Mouse (Mus musculus) hindbrain, embryonic 14.5 days (tissue): ENCODE results near the gene Znrf3. TPM values are rescaled to one million over a fixed set of nuclear protein-coding genes. Genes with fewer than 3 reads are reported as not detected.

ENCODE experiments used
- ATAC-seq: fragments of 200-750 bp; cut with Nextera tagmentation; 2 replicates; pipeline ENCODE4 v1.8.0; 2017; ENCODE audit warnings: moderate number of reproducible peaks, mild to moderate bottlenecking, moderate TSS enrichment, moderate library complexity; ENCODE audit not compliant: low FRiP score
- DNase-seq: peaks from one replicate; pipeline ENCODE4 v3.0.0-alpha.2; 2015; ENCODE audit warnings: low spot score
- H3K27ac ChIP-seq: fragments of 300-500 bp; sonication (generic); 2 replicates; pipeline ENCODE4 v1.5.1; 2014; ENCODE audit warnings: mild to moderate bottlenecking, moderate library complexity
- H3K27me3 ChIP-seq: fragments of 300-500 bp; sonication (generic); 2 replicates; pipeline ENCODE4 v1.6.1; 2014; ENCODE audit warnings: mild to moderate bottlenecking, low read length, mixed read lengths; ENCODE audit not compliant: control insufficient read depth, insufficient read depth
- H3K36me3 ChIP-seq: fragments of 300-500 bp; sonication (generic); replicated peaks from 2 replicates; pipeline ENCODE4 v1.6.1; 2014; ENCODE audit not compliant: control insufficient read depth, insufficient read depth
- H3K4me1 ChIP-seq: fragments of 300-500 bp; sonication (generic); replicated peaks from 2 replicates; pipeline ENCODE4 v1.6.1; 2014; ENCODE audit warnings: antibody characterized with exemption, low read length, mixed read lengths; ENCODE audit not compliant: control insufficient read depth, insufficient read depth
- H3K4me2 ChIP-seq: fragments of 300-500 bp; sonication (generic); replicated peaks from 2 replicates; pipeline ENCODE4 v1.6.1; 2014; ENCODE audit warnings: mild to moderate bottlenecking, moderate library complexity
- H3K4me3 ChIP-seq: fragments of 300-500 bp; sonication (generic); replicated peaks from 2 replicates; pipeline ENCODE4 v1.5.1; 2014; ENCODE audit warnings: mild to moderate bottlenecking, low read length
- H3K9ac ChIP-seq: fragments of 300-500 bp; sonication (generic); 2 replicates; pipeline ENCODE4 v1.6.1; 2014
- H3K9me3 ChIP-seq: fragments of 300-500 bp; sonication (generic); 2 replicates; pipeline ENCODE4 v1.6.1; 2016; ENCODE audit warnings: low read length; ENCODE audit not compliant: control insufficient read depth
- whole genome bisulfite sequencing: fragments of 180-500 bp; shearing (Covaris S2); extraction: QIAGEN DNeasy Blood & Tissue Kit; methylation state at CpG from one replicate; pipeline ENCODE4 v1.1.7; 2014; 5-methylcytosine and 5-hydroxymethylcytosine counted together
- polyA plus RNA-seq: library from polyadenylated mRNA; unstranded; fragments of >200 nt; fragmentation: Nextera tagmentation; extraction: Ambion mirVana; gene quantifications from 2 replicates; pipeline ENCODE4 v1.2.1, GENCODE M21; 2014

The Znrf3 gene
- polyA plus RNA-seq, 1 experiment from 2014 or later: 7.6 TPM

- Histone ChIP-seq H3K4me2 (no peak overlapping the region), H3K9me3 (no peaks in the 10 kb centered on the region), H3K4me1 (no peaks in the 10 kb centered on the region), H3K4me3 (no peak overlapping the region), H3K36me3 (no peaks in the 10 kb centered on the region), H3K27ac (no peak overlapping the region), H3K27me3 (no peaks in the 10 kb centered on the region), H3K9ac (no peak overlapping the region)
- no peak for ATAC-seq
- 81% methylated on average over 10 of the region's 10 CpGs for WGBS
- no peak for DNase-seq
These were observed 75.5 kb downstream of the Znrf3 start for GRCm38 (mm10) chr11:5369176-5369575.

GRCm38 (mm10) chr11:5368492-5368891 lies 76.2 kb downstream of the Znrf3 start:
- no peaks in the 10 kb centered on the region for H3K9me3 ChIP-seq
- no peak overlapping the region for H3K27ac ChIP-seq
- no peak overlapping the region for H3K9ac ChIP-seq
- DNase-seq (no peak), ATAC-seq (no peak)
- no peak overlapping the region for H3K4me3 ChIP-seq
- no peak overlapping the region for H3K4me2 ChIP-seq
- no peaks in the 10 kb centered on the region for H3K27me3 ChIP-seq
- no peaks in the 10 kb centered on the region for H3K4me1 ChIP-seq
- no peaks in the 10 kb centered on the region for H3K36me3 ChIP-seq

GRCm38 (mm10) chr11:5355266-5355764 lies 89.3 kb downstream of the Znrf3 start:
- Histone ChIP-seq H3K9ac (no peak overlapping the region), H3K36me3 (no peaks in the 10 kb centered on the region), H3K4me1 (no peaks in the 10 kb centered on the region), H3K9me3 (no peaks in the 10 kb centered on the region), H3K4me3 (no peak overlapping the region), H3K27me3 (no peaks in the 10 kb centered on the region), H3K4me2 (no peak overlapping the region), H3K27ac (no peak overlapping the region)
- ATAC-seq: no peak
- DNase-seq: no peak
- 98% methylated on average over 2 of the region's 2 CpGs for WGBS

- Histone ChIP-seq H3K27me3 (no peaks in the 10 kb centered on the region), H3K9me3 (no peaks in the 10 kb centered on the region), H3K27ac (no peak overlapping the region), H3K4me1 (no peaks in the 10 kb centered on the region), H3K36me3 (no peaks in the 10 kb centered on the region), H3K4me3 (no peak overlapping the region), H3K9ac (no peak overlapping the region), H3K4me2 (no peak overlapping the region)
- no peak for DNase-seq
- WGBS: 94% methylated on average over 1 of the region's 1 CpGs
- no peak for ATAC-seq
These were observed 89.9 kb downstream of the Znrf3 start for GRCm38 (mm10) chr11:5354753-5355152.

GRCm38 (mm10) chr11:5353032-5353431 lies 91.6 kb downstream of the Znrf3 start:
- Histone ChIP-seq H3K4me1 (no peaks in the 10 kb centered on the region), H3K9ac (no peak overlapping the region), H3K27ac (no peak overlapping the region), H3K9me3 (no peaks in the 10 kb centered on the region), H3K4me3 (no peak overlapping the region), H3K27me3 (no peaks in the 10 kb centered on the region), H3K4me2 (no peak overlapping the region), H3K36me3 (no peaks in the 10 kb centered on the region)
- ATAC-seq (no peak), DNase-seq (no peak)

- WGBS: 96% methylated on average over 5 of the region's 5 CpGs
- no peak overlapping the region for H3K9ac ChIP-seq
These were observed 95.2 kb downstream of the Znrf3 start for GRCm38 (mm10) chr11:5349483-5349882.

GRCm38 (mm10) chr11:5346845-5347640 lies 97.6 kb downstream of the Znrf3 start:
- no peaks in the 10 kb centered on the region for H3K27me3 ChIP-seq
- 65% methylated on average over 4 of the region's 4 CpGs for WGBS
- no peak for ATAC-seq

More at GRCm38 (mm10) chr11:5349483-5349882, 95.2 kb downstream of the Znrf3 start:
- Histone ChIP-seq H3K4me2 (no peak overlapping the region), H3K9me3 (no peaks in the 10 kb centered on the region), H3K27ac (no peak overlapping the region), H3K4me1 (no peaks in the 10 kb centered on the region), H3K36me3 (no peaks in the 10 kb centered on the region), H3K4me3 (no peak overlapping the region), H3K27me3 (no peaks in the 10 kb centered on the region)
- DNase-seq: no peak
- ATAC-seq: no peak

GRCm38 (mm10) chr11:5343748-5344147 lies 100.9 kb downstream of the Znrf3 start:
- Histone ChIP-seq H3K4me1 (no peaks in the 10 kb centered on the region), H3K27ac (no peak overlapping the region), H3K9me3 (no peaks in the 10 kb centered on the region), H3K36me3 (no peaks in the 10 kb centered on the region), H3K4me2 (no peak overlapping the region), H3K27me3 (no peaks in the 10 kb centered on the region), H3K4me3 (no peak overlapping the region), H3K9ac (no peak overlapping the region)
- ATAC-seq: no peak
- DNase-seq: no peak
- WGBS: 94% methylated on average over 4 of the region's 4 CpGs

More at GRCm38 (mm10) chr11:5346845-5347640, 97.6 kb downstream of the Znrf3 start:
- Histone ChIP-seq H3K4me1 (no peaks in the 10 kb centered on the region), H3K9me3 (no peaks in the 10 kb centered on the region), H3K9ac (no peak overlapping the region), H3K27ac (no peak overlapping the region), H3K4me2 (no peak overlapping the region), H3K36me3 (no peaks in the 10 kb centered on the region), H3K4me3 (no peak overlapping the region)
- DNase-seq: no peak

GRCm38 (mm10) chr11:5339732-5340131 lies 104.9 kb downstream of the Znrf3 start:
- no peaks in the 10 kb centered on the region for H3K36me3 ChIP-seq
- no peaks in the 10 kb centered on the region for H3K27me3 ChIP-seq
- no peak overlapping the region for H3K27ac ChIP-seq
- no peak overlapping the region for H3K9ac ChIP-seq
- no peak overlapping the region for H3K4me3 ChIP-seq
- no peaks in the 10 kb centered on the region for H3K9me3 ChIP-seq
- ATAC-seq (no peak), DNase-seq (no peak)
- WGBS: 92% methylated on average over 1 of the region's 1 CpGs
- no peaks in the 10 kb centered on the region for H3K4me1 ChIP-seq
- H3K4me2 ChIP-seq: no peak overlapping the region
